Mouse (Mus musculus) neural tube, embryonic 13.5 days (tissue): ENCODE results near the gene Apbb1. TPM values are rescaled to one million over a fixed set of nuclear protein-coding genes. Genes with fewer than 3 reads are reported as not detected.

Experiments used
- ATAC-seq: fragments of 200-750 bp; cut with Nextera tagmentation; 2 replicates; pipeline ENCODE4 v1.8.0; 2017; ENCODE audit warnings: low read depth, mild to moderate bottlenecking, moderate TSS enrichment, moderate library complexity
- H3K27ac ChIP-seq: fragments of 300-500 bp; sonication (generic); replicated peaks from 2 replicates; pipeline ENCODE4 v1.5.1; 2015; ENCODE audit warnings: moderate library complexity, mild to moderate bottlenecking, inconsistent platforms
- H3K27me3 ChIP-seq: fragments of 300-500 bp; sonication (generic); 2 replicates; pipeline ENCODE4 v1.6.1; 2015; ENCODE audit warnings: mild to moderate bottlenecking, inconsistent platforms
- H3K36me3 ChIP-seq: fragments of 300-500 bp; sonication (generic); 2 replicates; pipeline ENCODE4 v1.6.1; 2015; ENCODE audit warnings: mild to moderate bottlenecking, inconsistent platforms
- H3K4me1 ChIP-seq: fragments of 300-500 bp; sonication (generic); replicated peaks from 2 replicates; pipeline ENCODE4 v1.6.1; 2015; ENCODE audit warnings: inconsistent platforms
- H3K4me2 ChIP-seq: fragments of 300-500 bp; sonication (generic); 2 replicates; pipeline ENCODE4 v1.6.1; 2015; ENCODE audit warnings: inconsistent platforms, mild to moderate bottlenecking, moderate library complexity
- H3K4me3 ChIP-seq: fragments of 300-500 bp; sonication (generic); 2 replicates; pipeline ENCODE4 v1.5.1; 2015; ENCODE audit warnings: mild to moderate bottlenecking, inconsistent platforms
- H3K9ac ChIP-seq: fragments of 300-500 bp; sonication (generic); 2 replicates; pipeline ENCODE4 v1.6.1; 2015; ENCODE audit warnings: moderate library complexity, mild to moderate bottlenecking, inconsistent platforms
- H3K9me3 ChIP-seq: fragments of 300-500 bp; sonication (generic); 2 replicates; pipeline ENCODE4 v1.6.1; 2016; ENCODE audit warnings: inconsistent platforms
- WGBS: fragments of 180-500 bp; shearing (Covaris S2); methylation state at CpG from one replicate; pipeline ENCODE4 v1.1.7; 2015; 5-methylcytosine and 5-hydroxymethylcytosine counted together
- polyA plus RNA-seq: library from polyadenylated mRNA; unstranded; fragments of >200 nt; fragmentation: Nextera tagmentation; extraction: Ambion mirVana; gene quantifications from 2 replicates; pipeline ENCODE4 v1.2.1, GENCODE M21; 2015

The Apbb1 gene
- polyA plus RNA-seq, 1 experiment from 2014 or later, result 248 TPM

- peak overlapping the region; percentile 89 for H3K27ac ChIP-seq
- H3K27me3 ChIP-seq, result no peaks in the 10 kb centered on the region
- peaks cover 59% of the 10 kb centered on the region for H3K36me3 ChIP-seq
- no peaks in the 10 kb centered on the region for H3K9me3 ChIP-seq
- H3K9ac ChIP-seq, result peak overlapping the region; percentile 56
- H3K4me1 ChIP-seq, result peaks cover 70% of the 10 kb centered on the region
- H3K4me2 ChIP-seq, result peak overlapping the region; percentile 55
- peak; percentile 60 for ATAC-seq
- 21% methylated on average over 12 of the region's 12 CpGs for WGBS
- peak overlapping the region; percentile 24 for H3K4me3 ChIP-seq
Observed at GRCm38 (mm10) chr7:105569512-105570496, 11.6 kb downstream of the Apbb1 start.

- peak overlapping the region; percentile 55 for H3K4me2 ChIP-seq
- H3K4me1 ChIP-seq, result peaks cover 63% of the 10 kb centered on the region
- no peaks in the 10 kb centered on the region for H3K27me3 ChIP-seq
- 5% methylated on average over 6 of the region's 6 CpGs for WGBS
- peak overlapping the region; percentile 89 for H3K27ac ChIP-seq
- no peaks in the 10 kb centered on the region for H3K9me3 ChIP-seq
- peaks cover 59% of the 10 kb centered on the region for H3K36me3 ChIP-seq
- ATAC-seq, result peak; percentile 90
- H3K4me3 ChIP-seq, result peak overlapping the region; percentile 24
- peak overlapping the region; percentile 56 for H3K9ac ChIP-seq
Observed at GRCm38 (mm10) chr7:105568988-105569471, 12.4 kb downstream of the Apbb1 start.

DNA sequence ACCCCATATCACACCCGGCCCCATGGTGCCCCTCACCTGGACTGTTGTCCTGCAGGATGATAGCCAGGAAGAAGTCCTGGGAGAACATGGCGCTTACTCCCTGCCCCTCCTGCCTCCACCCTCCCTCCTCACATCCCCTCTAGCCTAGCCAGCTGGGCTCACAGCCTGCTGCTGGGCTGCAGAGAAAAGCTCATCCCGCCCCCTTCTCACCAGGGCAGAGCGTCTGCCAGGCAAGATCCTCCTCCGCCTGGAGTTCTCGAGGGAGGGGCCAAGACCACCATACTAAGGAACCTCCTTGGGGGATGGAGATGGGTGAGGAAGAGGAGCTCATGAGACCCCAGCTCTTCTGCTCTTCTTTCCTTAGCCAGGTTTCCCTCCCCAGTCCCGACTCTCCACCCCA, 12.9 kb downstream of the Apbb1 start:
- Histone ChIP-seq H3K36me3 (peaks cover 59% of the 10 kb centered on the region), H3K27me3 (no peaks in the 10 kb centered on the region), H3K4me1 (peaks cover 58% of the 10 kb centered on the region), H3K9ac (peak overlapping the region; percentile 56), H3K9me3 (no peaks in the 10 kb centered on the region), H3K27ac (peak overlapping the region; percentile 89), H3K4me2 (peak overlapping the region; percentile 55), H3K4me3 (peak overlapping the region; percentile 24)
- peak; percentile 48 for ATAC-seq
- WGBS, result 16% methylated on average over 7 of the region's 7 CpGs

- no peak overlapping the region for H3K4me3 ChIP-seq
- H3K36me3 ChIP-seq, result peaks cover 73% of the 10 kb centered on the region
- H3K4me1 ChIP-seq, result peaks cover 28% of the 10 kb centered on the region
- no peak overlapping the region for H3K4me2 ChIP-seq
- ATAC-seq, result no peak
- H3K27ac ChIP-seq, result no peak overlapping the region
- WGBS, result 87% methylated on average over 17 of the region's 17 CpGs
- no peaks in the 10 kb centered on the region for H3K9me3 ChIP-seq
- no peaks in the 10 kb centered on the region for H3K27me3 ChIP-seq
- H3K9ac ChIP-seq, result no peak overlapping the region
Observed at GRCm38 (mm10) chr7:105565071-105565836, 16.2 kb downstream of the Apbb1 start.

- H3K4me2 ChIP-seq, result no peak overlapping the region
- ATAC-seq, result no peak
- H3K9ac ChIP-seq, result no peak overlapping the region
- WGBS, result 83% methylated on average over 3 of the region's 3 CpGs
- no peaks in the 10 kb centered on the region for H3K9me3 ChIP-seq
- H3K27me3 ChIP-seq, result no peaks in the 10 kb centered on the region
- H3K27ac ChIP-seq, result no peak overlapping the region
- H3K4me3 ChIP-seq, result no peak overlapping the region
- H3K4me1 ChIP-seq, result peaks cover 9% of the 10 kb centered on the region
- H3K36me3 ChIP-seq, result peaks cover 92% of the 10 kb centered on the region
Observed at GRCm38 (mm10) chr7:105563367-105563766, 18.1 kb downstream of the Apbb1 start.

DNA sequence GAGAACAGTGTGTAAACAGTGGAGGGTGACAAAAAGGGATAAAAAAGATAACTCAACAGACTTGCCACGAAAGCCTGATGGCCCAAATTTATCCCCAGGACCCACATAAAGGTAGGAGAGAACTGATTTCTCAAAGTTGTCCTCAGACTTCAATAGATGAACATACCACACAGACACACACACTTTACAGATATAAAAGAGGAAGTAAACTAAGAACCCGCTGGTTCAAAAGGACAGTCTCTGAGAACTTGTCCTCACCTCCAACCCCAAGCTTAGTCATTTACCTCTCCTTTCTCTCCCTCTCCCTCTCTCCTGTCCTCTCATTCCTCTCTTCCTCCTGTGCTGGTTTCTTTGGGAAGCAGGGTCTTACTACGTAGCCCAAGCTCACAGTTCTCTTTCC, 19.1 kb downstream of the Apbb1 start:
- H3K4me1 ChIP-seq, result no peaks in the 10 kb centered on the region
- no peaks in the 10 kb centered on the region for H3K9me3 ChIP-seq
- ATAC-seq, result no peak
- WGBS, result 96% methylated on average over 3 of the region's 3 CpGs
- H3K27me3 ChIP-seq, result no peaks in the 10 kb centered on the region
- H3K4me3 ChIP-seq, result no peak overlapping the region
- H3K36me3 ChIP-seq, result peaks cover 97% of the 10 kb centered on the region
- H3K4me2 ChIP-seq, result no peak overlapping the region
- no peak overlapping the region for H3K9ac ChIP-seq
- no peak overlapping the region for H3K27ac ChIP-seq

DNA sequence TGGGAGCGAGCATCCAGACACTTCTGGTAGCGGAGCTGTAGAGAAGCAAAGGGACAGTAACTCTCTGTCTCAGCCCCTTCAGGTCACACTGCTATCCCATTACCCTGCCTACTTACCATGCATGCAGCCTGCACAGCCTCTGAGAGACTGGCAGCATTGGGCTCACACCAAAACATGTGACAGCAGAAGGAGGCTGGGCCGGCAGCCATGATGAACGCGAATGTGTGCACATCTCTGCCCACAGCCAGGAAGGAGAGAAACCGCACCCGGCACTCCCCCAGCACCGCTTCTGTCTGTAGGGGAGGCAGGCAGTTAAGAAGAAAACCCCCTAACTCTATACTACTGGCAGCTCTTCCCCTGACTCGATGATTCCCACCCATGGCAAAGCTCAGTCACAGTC, 22.4 kb downstream of the Apbb1 start:
- Histone ChIP-seq H3K27ac (no peak overlapping the region), H3K9ac (no peak overlapping the region), H3K4me2 (no peak overlapping the region), H3K4me1 (peaks cover 23% of the 10 kb centered on the region), H3K4me3 (no peak overlapping the region), H3K36me3 (peaks cover 72% of the 10 kb centered on the region), H3K9me3 (no peaks in the 10 kb centered on the region), H3K27me3 (no peaks in the 10 kb centered on the region)
- no peak for ATAC-seq
- 90% methylated on average over 9 of the region's 9 CpGs for WGBS

- no peak for ATAC-seq
- Histone ChIP-seq H3K4me1 (peaks cover 28% of the 10 kb centered on the region), H3K4me3 (no peak overlapping the region), H3K4me2 (no peak overlapping the region), H3K27me3 (no peaks in the 10 kb centered on the region), H3K9ac (no peak overlapping the region), H3K9me3 (no peaks in the 10 kb centered on the region), H3K36me3 (peaks cover 61% of the 10 kb centered on the region), H3K27ac (no peak overlapping the region)
- WGBS, result 82% methylated on average over 11 of the region's 11 CpGs
Observed at GRCm38 (mm10) chr7:105557671-105558070, 23.8 kb downstream of the Apbb1 start.

DNA sequence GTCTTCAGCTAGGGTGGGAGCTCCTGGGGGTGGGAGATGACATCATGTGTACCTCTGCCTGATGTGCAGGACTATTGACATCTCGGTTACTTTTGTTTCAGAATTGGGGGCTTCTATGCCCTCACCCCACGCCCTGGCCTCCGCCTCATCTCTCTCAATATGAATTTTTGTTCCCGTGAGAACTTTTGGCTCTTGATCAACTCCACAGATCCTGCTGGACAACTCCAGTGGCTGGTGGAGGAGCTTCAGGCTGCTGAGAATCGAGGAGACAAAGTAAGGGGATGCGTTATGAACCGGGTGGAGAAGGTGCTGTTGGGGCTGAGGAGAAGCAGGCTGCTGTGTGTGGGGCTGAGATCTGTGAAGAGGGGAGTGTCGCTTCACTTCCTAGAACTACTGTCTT, 25.0 kb downstream of the Apbb1 start:
- H3K9me3 ChIP-seq, result no peaks in the 10 kb centered on the region
- H3K27me3 ChIP-seq, result no peaks in the 10 kb centered on the region
- no peak overlapping the region for H3K9ac ChIP-seq
- H3K36me3 ChIP-seq, result peaks cover 48% of the 10 kb centered on the region
- 91% methylated on average over 8 of the region's 8 CpGs for WGBS
- no peak overlapping the region for H3K4me3 ChIP-seq
- ATAC-seq, result no peak
- 0 out of 2 replicates have a peak overlapping the region, but pooled peaks have one; percentile 70 for H3K4me2 ChIP-seq
- H3K27ac ChIP-seq, result no peak overlapping the region
- H3K4me1 ChIP-seq, result peaks cover 28% of the 10 kb centered on the region

DNA sequence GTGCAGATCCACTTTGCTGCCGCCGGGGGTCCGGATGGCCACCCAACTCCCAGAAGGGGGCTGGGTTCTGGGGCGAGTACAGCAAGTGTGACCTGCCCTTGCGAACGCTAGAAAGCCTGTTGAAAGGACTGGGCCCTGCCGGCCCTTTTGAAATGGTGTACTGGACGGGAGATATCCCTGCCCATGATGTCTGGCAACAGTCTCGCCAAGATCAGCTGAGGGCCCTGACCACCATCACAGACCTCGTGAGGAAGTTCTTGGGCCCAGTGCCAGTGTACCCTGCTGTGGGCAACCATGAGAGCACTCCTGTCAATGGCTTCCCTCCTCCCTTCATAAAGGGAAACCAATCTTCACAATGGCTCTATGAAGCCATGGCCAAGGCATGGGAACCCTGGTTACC, 25.9 kb downstream of the Apbb1 start:
- Histone ChIP-seq H3K27me3 (no peaks in the 10 kb centered on the region), H3K4me2 (peak overlapping the region; percentile 70), H3K4me3 (peak overlapping the region; percentile 70; the same call in 1 of the 2 replicates), H3K9me3 (no peaks in the 10 kb centered on the region), H3K4me1 (peaks cover 28% of the 10 kb centered on the region), H3K36me3 (peaks cover 41% of the 10 kb centered on the region), H3K27ac (no peak overlapping the region), H3K9ac (0 out of 2 replicates have a peak overlapping the region, but pooled peaks have one; percentile 85)
- 87% methylated on average over 10 of the region's 10 CpGs for WGBS
- ATAC-seq, result no peak

DNA sequence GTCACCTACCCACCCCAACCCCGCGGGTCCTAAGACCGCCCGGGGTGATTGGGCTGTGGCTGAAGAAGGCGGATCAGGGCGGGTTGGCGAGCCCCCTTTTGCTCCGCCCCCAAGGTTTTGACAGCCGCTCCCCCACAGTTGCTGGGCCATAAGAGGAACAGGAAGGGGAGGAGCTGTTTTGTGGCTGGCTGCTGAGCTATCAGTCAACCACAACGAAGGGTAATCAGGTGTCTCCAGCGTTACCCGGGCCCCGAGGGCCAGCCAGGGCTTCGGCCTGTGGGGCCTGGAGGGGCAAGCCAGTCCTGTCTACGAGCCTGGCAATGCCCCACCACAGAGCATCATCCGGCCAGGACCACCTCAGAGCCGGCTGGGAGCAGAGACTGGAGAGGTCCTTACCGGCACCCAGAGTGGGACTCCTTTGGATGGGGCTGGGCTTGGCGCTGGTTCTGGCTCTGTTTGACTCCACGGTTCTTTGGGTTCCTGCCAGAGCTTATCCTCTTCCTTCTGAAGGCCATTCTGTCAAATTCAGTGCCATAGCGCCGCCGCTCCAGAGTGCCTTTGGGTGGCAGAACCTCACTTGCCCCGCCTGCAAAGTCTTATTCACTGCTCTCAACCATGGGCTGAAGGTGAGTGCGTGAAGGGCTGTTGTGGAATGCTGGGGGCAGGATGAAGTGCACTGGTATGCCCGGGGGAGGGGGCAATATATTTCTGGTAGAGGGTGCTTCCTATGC, 27.1 kb downstream of the Apbb1 start, which contains the start of gene Smpd1:
TSS of gene Smpd1 (plus strand) at position 149 of the 731 bp plus-strand sequence.
- ATAC-seq, result peak; percentile 93
- Histone ChIP-seq H3K36me3 (peaks cover 29% of the 10 kb centered on the region), H3K4me1 (peaks cover 28% of the 10 kb centered on the region), H3K27ac (peak within 1 kb of the TSS; percentile 84), H3K4me3 (peak within 1 kb of the TSS; percentile 70), H3K9ac (peak within 1 kb of the TSS; percentile 85), H3K9me3 (no peaks in the 10 kb centered on the region), H3K27me3 (no peaks in the 10 kb centered on the region; the same call in 1 of the 2 replicates), H3K4me2 (peak within 1 kb of the TSS; percentile 70)
- WGBS, result 5% methylated on average over 26 of the region's 26 CpGs
